Mouse (Mus musculus) inflammation-experienced regulatory T-cells, adult 6 months (primary cell): ENCODE data around the gene Gm21149. TPM values are rescaled to one million over a fixed set of nuclear protein-coding genes. Genes with fewer than 3 reads are reported as not detected.
"Not testable (repeated sequence)": the region's sequence is repeated elsewhere in the genome, so short reads cannot be mapped to it uniquely, and the experiment has no call there.

Experiments used
- ATAC-seq: one replicate; pipeline ENCODE4 v1.8.0; 2017
- polyA plus RNA-seq, 3 experiments: library from polyadenylated mRNA; unstranded; fragments of 100-300 nt; shearing (Covaris generic); gene quantifications; one replicate each; pipeline ENCODE4 v1.2.1; 2017

Gene Gm21149
- polyA plus RNA-seq, 3 experiments from 2014 or later: 0.47 TPM; not detected in 2

- ATAC-seq: not testable (repeated sequence)
Observed at GRCm38 (mm10) chr5:15461613-15462012, 14.7 kb downstream of the Gm21149 start.

GRCm38 (mm10) chr5:15457865-15458571 is 18.3 kb downstream of the Gm21149 start:
- ATAC-seq: not testable (repeated sequence)

Other genes starting within 250 kb of the Gm21149 start
- gene Gm21190, start 52.7 kb upstream of the Gm21149 start, polyA plus RNA-seq: not detected
- gene Gm21083, start 100.8 kb upstream of the Gm21149 start, polyA plus RNA-seq: not detected
- not detected for gene Speer4d, start 142.5 kb upstream of the Gm21149 start, polyA plus RNA-seq
- not detected for gene 4930572O03Rik, start 180.5 kb upstream of the Gm21149 start, polyA plus RNA-seq
- not detected for gene Speer4c, start 237.7 kb upstream of the Gm21149 start, polyA plus RNA-seq